Mouse (Mus musculus) liver, embryonic 16.5 days (tissue): ENCODE data around the gene Cyp24a1. TPM values are rescaled to one million over a fixed set of nuclear protein-coding genes. Genes with fewer than 3 reads are reported as not detected.
"Not testable (repeated sequence)": the region's sequence is repeated elsewhere in the genome, so short reads cannot be mapped to it uniquely, and the experiment has no call there.

Experiments
- ATAC-seq: fragments of 200-750 bp; cut with Nextera tagmentation; 2 replicates; pipeline ENCODE4 v1.8.0; 2017; ENCODE audit warnings: low read depth, mild to moderate bottlenecking, moderate number of reproducible peaks, moderate library complexity
- H3K27ac ChIP-seq: fragments of 300-500 bp; sonication (generic); 2 replicates; pipeline ENCODE4 v1.5.1; 2014; ENCODE audit warnings: mild to moderate bottlenecking, low read length
- H3K27me3 ChIP-seq: fragments of 300-500 bp; sonication (generic); 2 replicates; pipeline ENCODE4 v1.6.1; 2014; ENCODE audit warnings: low read depth, low read length, mixed read lengths; ENCODE audit not compliant: control insufficient read depth, insufficient read depth
- H3K36me3 ChIP-seq: fragments of 300-500 bp; sonication (generic); 2 replicates; pipeline ENCODE4 v1.6.1; 2014; ENCODE audit warnings: mild to moderate bottlenecking; ENCODE audit not compliant: control insufficient read depth, insufficient read depth
- H3K4me1 ChIP-seq: fragments of 300-500 bp; sonication (generic); 2 replicates; pipeline ENCODE4 v1.6.1; 2014; ENCODE audit warnings: low read depth, low read length, mixed read lengths; ENCODE audit not compliant: control insufficient read depth
- H3K4me2 ChIP-seq: fragments of 300-500 bp; sonication (generic); 2 replicates; pipeline ENCODE4 v1.6.1; 2014; ENCODE audit warnings: low read depth, low read length, mixed read lengths
- H3K4me3 ChIP-seq: fragments of 300-500 bp; sonication (generic); 2 replicates; pipeline ENCODE4 v1.5.1; 2014; ENCODE audit warnings: low read depth, mild to moderate bottlenecking, low read length
- H3K9ac ChIP-seq: fragments of 300-500 bp; sonication (generic); 2 replicates; pipeline ENCODE4 v1.6.1; 2014; ENCODE audit warnings: low read depth, low read length
- H3K9me3 ChIP-seq: fragments of 300-500 bp; sonication (generic); replicated peaks from 2 replicates; pipeline ENCODE4 v1.6.1; 2016; ENCODE audit warnings: low read length; ENCODE audit not compliant: control insufficient read depth
- WGBS: fragments of 180-500 bp; shearing (Covaris S2); extraction: QIAGEN DNeasy Blood & Tissue Kit; methylation state at CpG from one replicate; pipeline ENCODE4 v1.1.7; 2014; ENCODE audit not compliant: insufficient replicate concordance; 5-methylcytosine and 5-hydroxymethylcytosine counted together
- polyA plus RNA-seq: library from polyadenylated mRNA; unstranded; fragments of >200 nt; fragmentation: Nextera tagmentation; extraction: Ambion mirVana; gene quantifications from 2 replicates; pipeline ENCODE4 v1.2.1, GENCODE M21; 2015

Cyp24a1 gene
- polyA plus RNA-seq, 1 experiment from 2014 or later, result not detected

GRCm38 (mm10) chr2:170461652-170462051, 35.3 kb downstream of the Cyp24a1 start:
- Histone ChIP-seq H3K27ac (no peak overlapping the region), H3K27me3 (no peaks in the 10 kb centered on the region), H3K4me1 (no peaks in the 10 kb centered on the region), H3K9me3 (no peaks in the 10 kb centered on the region), H3K4me2 (no peak overlapping the region), H3K9ac (no peak overlapping the region), H3K4me3 (no peak overlapping the region), H3K36me3 (no peaks in the 10 kb centered on the region)
- ATAC-seq, result no peak
- 49% methylated on average over 7 of the region's 7 CpGs for WGBS

- 34% methylated on average over 9 of the region's 9 CpGs for WGBS
- no peaks in the 10 kb centered on the region for H3K27me3 ChIP-seq
- H3K4me3 ChIP-seq, result no peak overlapping the region
- no peaks in the 10 kb centered on the region for H3K4me1 ChIP-seq
- H3K36me3 ChIP-seq, result no peaks in the 10 kb centered on the region
- H3K4me2 ChIP-seq, result no peak overlapping the region
- H3K9ac ChIP-seq, result no peak overlapping the region
- H3K27ac ChIP-seq, result peak overlapping the region; percentile 8; the same call in 1 of the 2 replicates
- no peaks in the 10 kb centered on the region for H3K9me3 ChIP-seq
- peak; percentile 96 for ATAC-seq
Observed at GRCm38 (mm10) chr2:170459805-170460204, 37.1 kb downstream of the Cyp24a1 start.

- Histone ChIP-seq H3K4me1 (no peaks in the 10 kb centered on the region), H3K4me2 (no peak overlapping the region), H3K27ac (peak overlapping the region; percentile 8; the same call in 1 of the 2 replicates), H3K4me3 (no peak overlapping the region), H3K9ac (no peak overlapping the region), H3K9me3 (no peaks in the 10 kb centered on the region), H3K36me3 (no peaks in the 10 kb centered on the region), H3K27me3 (no peaks in the 10 kb centered on the region)
- ATAC-seq, result peak; percentile 28; the same call in 1 of the 2 replicates
- WGBS, result 46% methylated on average over 10 of the region's 10 CpGs
Observed at GRCm38 (mm10) chr2:170459183-170459582, 37.8 kb downstream of the Cyp24a1 start.

- not testable (repeated sequence) for H3K4me1 ChIP-seq, H3K27ac ChIP-seq, H3K9ac ChIP-seq, H3K4me2 ChIP-seq, H3K4me3 ChIP-seq, ATAC-seq, H3K36me3 ChIP-seq, H3K27me3 ChIP-seq, H3K9me3 ChIP-seq
- WGBS, result 38% methylated on average over 3 of the region's 4 CpGs
Observed at GRCm38 (mm10) chr2:170453809-170454208, 43.1 kb downstream of the Cyp24a1 start.

GRCm38 (mm10) chr2:170450933-170451332, 46.0 kb downstream of the Cyp24a1 start:
- WGBS, result 11% methylated on average over 9 of the region's 9 CpGs
- no peaks in the 10 kb centered on the region for H3K9me3 ChIP-seq
- no peak overlapping the region for H3K4me2 ChIP-seq
- no peak overlapping the region for H3K27ac ChIP-seq
- H3K4me1 ChIP-seq, result no peaks in the 10 kb centered on the region
- peak; percentile 66 for ATAC-seq
- no peak overlapping the region for H3K9ac ChIP-seq
- H3K27me3 ChIP-seq, result no peaks in the 10 kb centered on the region
- H3K36me3 ChIP-seq, result no peaks in the 10 kb centered on the region
- H3K4me3 ChIP-seq, result no peak overlapping the region

- WGBS, result 58% methylated on average over 10 of the region's 10 CpGs
Observed at GRCm38 (mm10) chr2:170447651-170448050, 49.3 kb downstream of the Cyp24a1 start.

GRCm38 (mm10) chr2:170446843-170447383, 50.0 kb downstream of the Cyp24a1 start:
- H3K4me3 ChIP-seq, result no peak overlapping the region
- H3K4me2 ChIP-seq, result no peak overlapping the region
- H3K36me3 ChIP-seq, result no peaks in the 10 kb centered on the region
- no peak overlapping the region for H3K9ac ChIP-seq
- no peaks in the 10 kb centered on the region for H3K9me3 ChIP-seq
- no peaks in the 10 kb centered on the region for H3K4me1 ChIP-seq
- no peak for ATAC-seq
- 61% methylated on average over 5 of the region's 5 CpGs for WGBS
- no peak overlapping the region for H3K27ac ChIP-seq
- H3K27me3 ChIP-seq, result no peaks in the 10 kb centered on the region

More at GRCm38 (mm10) chr2:170447651-170448050, 49.3 kb downstream of the Cyp24a1 start:
- H3K27ac ChIP-seq, result no peak overlapping the region
- no peak overlapping the region for H3K4me3 ChIP-seq
- H3K36me3 ChIP-seq, result no peaks in the 10 kb centered on the region
- H3K9me3 ChIP-seq, result no peaks in the 10 kb centered on the region
- H3K27me3 ChIP-seq, result no peaks in the 10 kb centered on the region
- no peak overlapping the region for H3K4me2 ChIP-seq
- no peak for ATAC-seq
- H3K4me1 ChIP-seq, result no peaks in the 10 kb centered on the region
- H3K9ac ChIP-seq, result no peak overlapping the region

GRCm38 (mm10) chr2:170445861-170446260, 51.1 kb downstream of the Cyp24a1 start:
- Histone ChIP-seq H3K27ac (no peak overlapping the region), H3K4me2 (no peak overlapping the region), H3K36me3 (no peaks in the 10 kb centered on the region), H3K27me3 (no peaks in the 10 kb centered on the region), H3K9me3 (no peaks in the 10 kb centered on the region), H3K9ac (no peak overlapping the region), H3K4me3 (no peak overlapping the region), H3K4me1 (no peaks in the 10 kb centered on the region)
- 63% methylated on average over 5 of the region's 5 CpGs for WGBS
- ATAC-seq, result no peak

- Histone ChIP-seq H3K4me3 (no peak overlapping the region), H3K27me3 (no peaks in the 10 kb centered on the region), H3K27ac (no peak overlapping the region), H3K4me2 (no peak overlapping the region), H3K36me3 (no peaks in the 10 kb centered on the region), H3K9me3 (no peaks in the 10 kb centered on the region), H3K9ac (no peak overlapping the region), H3K4me1 (no peaks in the 10 kb centered on the region)
- no peak for ATAC-seq
- 54% methylated on average over 3 of the region's 3 CpGs for WGBS
Observed at GRCm38 (mm10) chr2:170442535-170442934, 54.4 kb downstream of the Cyp24a1 start.
